31 mouse cellular contexts compared by ENCODE assay signal in genomic region chr7:134719406-134719805, GRCm38 (mm10).
"Had no signal": no experiment of that assay in that cellular context is flagged by ENCODE, and none has a peak within 500 bp of the region (broad histone marks: within the 10 kb centered on the region; RNA-seq: fewer than 3 reads in every experiment).

No protein-coding gene starts in this region.

- H3K9me3 ChIP-seq: limb, embryonic 10.5 days; limb, embryonic 12.5 days; limb, embryonic 13.5 days; limb, embryonic 15.5 days; liver, embryonic 12.5 days; liver, embryonic 13.5 days; liver, embryonic 15.5 days; lung, embryonic 15.5 days; megakaryocyte, embryonic 14.5 days; midbrain, embryonic 10.5 days; midbrain, embryonic 12.5 days; midbrain, embryonic 13.5 days; midbrain, embryonic 15.5 days; neural tube, embryonic 12.5 days had no signal

- H3K9ac ChIP-seq: limb, embryonic 12.5 days; limb, embryonic 13.5 days; limb, embryonic 15.5 days; liver, embryonic 12.5 days; liver, embryonic 13.5 days; liver, embryonic 14.5 days; liver, embryonic 15.5 days; liver, postnatal 0 days; lung, embryonic 14.5 days; lung, embryonic 15.5 days; midbrain, embryonic 12.5 days; midbrain, embryonic 13.5 days; midbrain, embryonic 15.5 days; neural tube, embryonic 12.5 days had no signal

- H3K27ac ChIP-seq: left cerebral cortex, adult 2 months; limb, embryonic 10.5 days; limb, embryonic 12.5 days; limb, embryonic 13.5 days; limb, embryonic 15.5 days; liver, embryonic 12.5 days; liver, embryonic 13.5 days; liver, embryonic 14.5 days; liver, embryonic 15.5 days; lung, embryonic 15.5 days; macrophage; midbrain, embryonic 10.5 days; midbrain, embryonic 12.5 days; midbrain, embryonic 13.5 days; midbrain, embryonic 15.5 days; neural tube, embryonic 12.5 days had no signal

- H3K4me2 ChIP-seq: limb, embryonic 12.5 days; limb, embryonic 13.5 days; limb, embryonic 15.5 days; liver, embryonic 11.5 days; liver, embryonic 12.5 days; liver, embryonic 13.5 days; liver, embryonic 15.5 days; lung, embryonic 14.5 days; lung, embryonic 15.5 days; midbrain, embryonic 12.5 days; midbrain, embryonic 13.5 days; midbrain, embryonic 15.5 days; neural tube, embryonic 12.5 days had no signal

- ATAC-seq: liver, embryonic 12.5 days; liver, postnatal 0 days; lung, postnatal 0 days; midbrain, embryonic 13.5 days; midbrain, embryonic 15.5 days had no signal

- H3K4me1 ChIP-seq: liver, embryonic 12.5 days; liver, embryonic 13.5 days; liver, embryonic 15.5 days; midbrain, embryonic 15.5 days had no signal

- H3K4me3 ChIP-seq: left cerebral cortex, adult 2 months; limb, embryonic 10.5 days; limb, embryonic 12.5 days; limb, embryonic 13.5 days; limb, embryonic 15.5 days; liver, embryonic 12.5 days; liver, embryonic 13.5 days; liver, embryonic 15.5 days; lung, embryonic 15.5 days; midbrain, embryonic 10.5 days; midbrain, embryonic 12.5 days; midbrain, embryonic 13.5 days; midbrain, embryonic 15.5 days; myocyte; neural tube, embryonic 12.5 days had no signal

- DNase-seq: left cerebral cortex, postnatal 4 days; liver; liver, embryonic 13.5 days; liver, postnatal 0 days; lung, adult 18-20 months; lung, adult 2 months; lung, embryonic 14.5 days; lung, postnatal 10 days; lung, postnatal 14 days; lung, postnatal 36 days; lung, postnatal 4 days; midbrain, embryonic 14.5 days had no signal

- H3K36me3 ChIP-seq: limb, embryonic 12.5 days; limb, embryonic 13.5 days; limb, embryonic 15.5 days; liver, embryonic 12.5 days; liver, embryonic 13.5 days; liver, embryonic 15.5 days; lung, embryonic 15.5 days; midbrain, embryonic 10.5 days; midbrain, embryonic 12.5 days; midbrain, embryonic 13.5 days; midbrain, embryonic 15.5 days; neural tube, embryonic 12.5 days had no signal

- H3K27me3 ChIP-seq: limb, embryonic 12.5 days; limb, embryonic 13.5 days; limb, embryonic 15.5 days; liver, embryonic 12.5 days; liver, embryonic 13.5 days; liver, embryonic 15.5 days; lung, embryonic 15.5 days; midbrain, embryonic 12.5 days; midbrain, embryonic 13.5 days; midbrain, embryonic 15.5 days; neural tube, embryonic 12.5 days had no signal
